Mouse (Mus musculus): ENCODE measurements around the gene Med24.
"Not testable (repeated sequence)": the region's sequence is repeated elsewhere in the genome, so short reads cannot be mapped to it uniquely, and the experiment has no call there.

Gene Med24

DNA sequence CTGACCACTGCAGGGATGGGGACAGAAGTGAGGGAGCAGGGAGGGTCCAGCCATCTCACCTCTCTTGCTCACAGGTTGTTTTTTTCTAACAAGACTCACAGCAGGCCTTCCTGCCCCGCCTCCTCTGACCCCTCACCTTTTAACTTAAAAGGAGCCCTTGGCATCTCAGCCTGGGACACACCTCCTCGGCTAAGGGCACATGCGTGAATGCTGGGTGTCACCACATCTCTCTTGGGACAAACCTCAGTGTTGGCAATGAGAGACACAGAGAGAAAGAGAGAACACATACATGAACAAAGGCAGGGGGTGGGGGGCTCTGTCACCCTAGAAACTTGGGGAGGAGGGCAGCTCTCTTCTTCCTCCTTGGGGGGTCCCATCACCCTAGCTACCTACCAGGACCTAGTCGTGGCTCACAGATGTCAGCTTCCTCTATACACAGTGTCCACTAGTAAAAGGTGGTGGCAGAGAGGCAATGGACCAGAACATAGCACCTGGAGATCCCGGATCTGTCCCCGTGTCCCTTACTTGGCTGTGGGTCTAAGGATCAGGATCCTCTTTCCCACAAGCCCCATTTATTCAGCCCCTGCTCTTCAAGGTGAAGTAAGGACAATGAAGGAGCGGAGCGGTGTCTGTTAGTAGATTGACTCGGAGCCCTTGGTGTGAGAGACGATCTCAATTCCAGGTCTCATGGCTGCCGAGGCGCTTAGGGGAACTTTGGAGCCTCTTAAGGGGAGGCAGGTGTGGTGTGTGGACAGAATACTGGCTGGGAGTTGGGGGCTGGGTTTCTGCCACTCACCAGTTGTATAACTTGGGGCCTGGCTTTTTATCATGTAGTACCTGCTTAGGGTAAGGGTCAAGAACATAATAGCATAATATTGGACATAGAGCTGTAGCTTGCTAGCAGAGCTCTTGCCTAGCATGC lies 17.0 kb upstream of the Med24 start:
- DNase-seq (ENCODE audit: low read depth, low spot score), result no peak

DNA sequence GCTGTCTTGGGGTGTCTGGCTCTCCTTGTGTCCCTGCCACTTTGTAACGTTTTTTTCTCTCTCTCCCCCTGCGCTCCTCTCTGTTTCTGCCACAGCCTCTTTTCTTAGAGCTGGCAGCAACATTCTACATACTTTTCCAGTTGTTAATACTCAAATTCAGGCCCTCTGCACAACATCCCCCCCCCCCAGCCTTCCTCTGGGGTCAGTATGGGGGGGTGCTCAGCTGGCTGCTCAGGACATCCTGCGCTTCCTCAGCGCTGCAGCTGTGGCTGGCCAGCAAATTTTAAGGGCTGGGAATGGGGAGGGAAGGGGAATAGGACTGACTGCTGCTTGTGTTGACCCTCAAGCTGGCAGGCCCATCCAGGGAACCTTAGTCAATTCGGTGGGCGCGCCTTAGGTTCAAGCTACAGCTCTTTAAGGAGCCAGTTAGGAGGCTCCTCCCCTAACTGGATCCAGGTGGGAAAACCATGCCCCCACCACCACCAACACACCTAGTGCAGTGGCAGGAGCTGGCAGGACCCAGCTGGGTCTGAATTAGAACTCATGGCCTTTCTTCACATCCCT lies 15.3 kb upstream of the Med24 start:
- DNase-seq (ENCODE audit: low read depth, low spot score), result no peak

DNA sequence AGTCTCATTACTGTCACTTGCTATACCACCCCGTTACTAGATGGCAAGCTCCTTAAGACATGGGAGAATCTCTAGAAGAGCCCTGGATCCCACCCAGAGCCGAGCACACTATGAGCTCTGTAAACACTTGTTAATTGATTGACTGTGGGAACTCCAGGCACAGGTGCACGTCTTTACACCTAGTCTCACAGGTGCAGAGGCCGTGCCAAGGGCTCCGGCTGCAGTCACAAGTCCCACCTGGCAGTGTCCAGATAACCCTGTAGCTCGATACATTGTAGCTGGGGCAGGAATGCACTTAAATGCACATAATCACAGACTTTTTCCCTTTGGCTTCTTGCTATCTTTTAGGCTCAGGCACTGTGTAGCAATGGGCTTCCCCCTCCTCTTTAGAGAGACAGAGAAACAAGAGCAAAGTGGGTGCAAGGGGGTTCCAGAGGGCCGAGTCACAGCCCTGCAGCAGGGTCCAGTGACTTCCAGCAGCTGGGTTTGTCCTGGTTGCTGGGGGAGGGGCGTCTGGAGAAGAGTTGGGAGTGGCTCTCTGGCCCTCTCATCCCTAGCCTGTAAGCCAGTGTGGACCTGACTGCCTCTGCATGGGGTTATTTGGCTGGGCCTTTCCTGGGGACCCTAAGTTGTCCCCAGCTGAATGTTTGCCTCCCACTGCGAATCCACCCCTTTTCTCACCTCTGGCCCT lies 14.6 kb upstream of the Med24 start:
- DNase-seq (ENCODE audit: low read depth, low spot score), result peak; percentile 48

DNA sequence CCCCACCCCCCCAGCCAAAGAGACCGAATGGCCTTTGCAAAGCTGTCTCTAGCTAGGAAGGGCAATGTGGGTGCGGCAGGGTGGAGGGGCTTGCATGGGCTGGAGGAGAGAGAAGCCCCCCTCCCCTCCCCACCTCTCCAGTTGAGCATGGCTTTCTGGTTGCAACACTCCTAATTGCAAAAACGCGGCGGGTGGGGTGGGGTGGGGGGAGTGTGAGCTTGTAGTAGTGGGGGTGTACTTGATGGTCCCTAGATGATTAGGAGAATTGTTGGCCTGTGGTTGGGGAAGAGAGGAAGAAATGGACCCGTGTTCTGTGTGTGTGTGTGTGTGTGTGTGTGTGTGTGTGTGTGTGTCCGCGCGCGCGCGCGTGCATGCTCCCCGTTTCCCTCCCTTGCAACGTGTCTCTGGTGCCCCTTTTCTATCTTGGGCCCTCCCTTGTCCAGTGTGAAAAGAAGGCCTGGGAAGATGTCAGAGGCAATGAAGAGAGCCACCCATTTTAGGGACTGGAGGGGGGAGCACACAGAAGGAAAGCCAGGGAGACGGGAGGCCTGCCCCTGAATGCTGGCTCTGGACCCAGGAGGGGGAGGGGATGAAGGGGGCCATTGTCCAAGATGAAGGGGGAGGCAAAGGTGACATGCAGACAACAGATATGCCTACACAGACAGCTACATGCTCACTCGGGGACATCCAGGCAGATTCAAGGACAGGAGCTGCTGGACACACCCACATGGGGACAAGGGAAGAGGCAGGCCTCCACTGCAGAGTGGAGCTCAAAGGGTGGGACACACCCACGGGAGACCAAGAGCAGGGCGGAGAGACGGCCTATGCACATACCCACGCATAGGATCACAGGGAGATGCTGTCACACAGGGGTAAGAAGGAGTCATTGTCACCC lies 13.4 kb upstream of the Med24 start:
- peak; percentile 13 for DNase-seq (ENCODE audit: low read depth, low spot score)

DNA sequence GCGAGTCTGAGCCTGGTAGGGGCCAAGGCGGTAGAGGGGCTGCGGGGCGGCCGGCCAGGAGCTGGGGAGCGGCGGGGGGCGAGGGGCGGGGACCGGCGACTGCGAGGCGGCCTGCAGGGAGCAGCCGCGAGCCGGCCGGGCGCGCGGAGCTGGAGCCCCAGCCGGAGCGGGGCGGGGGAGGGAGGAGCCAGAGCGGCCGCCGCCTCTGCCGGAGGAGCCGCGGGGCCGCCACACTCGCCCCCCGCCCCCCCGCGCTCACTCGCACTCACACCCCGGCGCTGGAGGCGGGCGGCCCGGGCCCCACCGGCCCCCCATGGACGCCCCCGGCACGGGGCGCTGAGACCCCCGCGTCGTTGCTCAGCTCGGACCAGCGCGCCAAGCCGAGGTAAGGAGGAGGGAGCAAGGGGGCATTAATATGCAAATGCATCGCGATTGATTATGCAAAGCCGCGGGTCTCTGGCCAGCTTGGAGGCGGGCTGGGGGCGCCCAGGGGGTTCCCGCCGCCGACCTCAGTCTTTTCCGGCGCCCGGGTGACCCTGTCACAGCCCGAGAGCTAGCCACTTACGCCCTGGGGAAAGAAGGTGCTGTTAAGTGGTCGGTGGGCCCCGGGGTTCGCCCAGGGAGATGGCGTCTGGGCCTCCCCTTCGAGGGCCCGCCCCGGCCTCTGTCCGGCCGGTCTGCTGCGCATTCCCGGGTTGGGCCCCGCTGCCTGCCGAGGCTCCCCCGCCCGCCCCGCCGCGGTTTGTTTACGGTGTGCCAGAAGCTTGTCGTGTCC lies 12.6 kb upstream of the Med24 start:
- peak; percentile 58 for DNase-seq (ENCODE audit: low read depth, low spot score)

DNA sequence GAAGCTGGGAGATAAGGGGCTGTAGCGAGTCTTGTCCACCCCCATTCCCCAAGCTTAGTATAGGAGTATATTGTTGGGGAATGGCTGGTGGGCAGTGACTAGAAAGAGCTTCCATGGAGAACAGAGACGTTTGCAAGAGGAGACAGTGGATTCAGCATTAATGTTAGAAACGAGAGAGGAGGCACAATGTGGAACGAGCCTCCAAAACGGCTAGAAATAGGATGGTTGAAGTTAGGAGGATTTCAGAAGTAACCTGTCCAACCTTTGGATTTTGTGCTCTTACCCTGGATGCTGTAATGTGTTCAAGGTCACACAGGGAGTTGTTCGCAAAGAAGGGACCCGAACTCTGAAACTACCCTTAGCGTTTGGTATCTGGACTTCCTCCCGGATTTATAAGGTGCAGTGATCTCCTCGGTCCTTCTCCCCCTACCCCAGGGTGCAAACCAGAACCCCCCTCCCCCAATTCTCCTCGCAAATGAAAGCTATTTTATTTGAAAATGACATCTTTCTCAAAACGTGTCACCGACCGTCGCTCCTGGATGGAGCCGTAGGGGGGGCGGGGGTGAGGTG lies 11.9 kb upstream of the Med24 start:
- peak; percentile 39 for DNase-seq (ENCODE audit: low read depth, low spot score)

DNA sequence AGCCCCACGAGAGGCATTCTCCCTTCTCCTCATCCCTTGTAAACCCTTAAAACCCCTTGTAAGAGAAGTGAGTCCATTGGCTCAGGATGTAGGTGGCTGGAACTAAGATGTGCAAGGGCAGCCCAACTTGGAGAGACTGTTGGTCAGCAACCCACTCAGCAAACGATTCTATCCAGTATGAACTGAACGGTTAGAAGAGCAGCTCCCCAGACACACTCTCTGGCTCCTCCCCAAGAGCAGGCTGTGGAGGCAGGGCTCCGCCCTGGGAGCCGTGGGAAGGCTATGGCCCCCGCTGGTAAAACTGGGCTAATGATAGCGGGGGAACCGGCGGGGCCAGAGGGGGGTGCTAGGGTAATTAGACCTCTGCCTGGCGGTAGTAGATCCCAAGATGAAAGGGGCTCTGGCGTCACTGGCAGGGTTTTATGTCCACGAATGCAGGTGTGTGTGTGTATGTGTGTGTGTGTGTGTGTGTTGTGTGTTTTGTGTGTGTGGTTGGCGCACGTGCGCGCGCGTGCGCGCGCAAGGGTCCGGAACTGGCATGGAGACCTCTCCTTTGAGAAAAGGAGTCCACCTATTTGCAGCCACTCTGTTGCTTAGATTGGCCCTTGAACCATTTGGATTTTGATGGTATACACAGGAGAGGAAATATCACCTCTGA lies 11.3 kb upstream of the Med24 start, which contains the start of gene Thra:
Gene Thra (plus strand): TSS at position 246 of the 658 bp plus-strand sequence.
- peak; percentile 65 for DNase-seq (ENCODE audit: low read depth, low spot score)

DNA sequence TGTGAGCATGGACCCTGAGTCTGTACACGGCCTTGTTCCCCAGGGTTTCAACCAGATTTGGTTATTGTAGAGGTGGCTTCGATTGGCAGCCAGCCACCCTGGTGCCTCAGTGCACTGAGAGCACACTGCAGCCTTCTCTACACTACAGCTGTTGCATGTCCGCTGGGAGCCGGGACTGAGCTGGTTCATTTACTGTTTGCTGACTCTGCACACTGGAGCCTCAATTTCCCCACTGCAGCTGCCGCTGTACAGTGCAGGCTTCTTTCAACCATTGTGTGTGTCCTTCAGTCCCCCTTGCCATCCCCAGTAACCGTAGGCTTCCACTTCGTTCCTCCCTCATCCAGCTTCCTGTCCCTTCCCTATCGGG lies 10.8 kb upstream of the Med24 start:
- DNase-seq (ENCODE audit: low read depth, low spot score), result no peak

DNA sequence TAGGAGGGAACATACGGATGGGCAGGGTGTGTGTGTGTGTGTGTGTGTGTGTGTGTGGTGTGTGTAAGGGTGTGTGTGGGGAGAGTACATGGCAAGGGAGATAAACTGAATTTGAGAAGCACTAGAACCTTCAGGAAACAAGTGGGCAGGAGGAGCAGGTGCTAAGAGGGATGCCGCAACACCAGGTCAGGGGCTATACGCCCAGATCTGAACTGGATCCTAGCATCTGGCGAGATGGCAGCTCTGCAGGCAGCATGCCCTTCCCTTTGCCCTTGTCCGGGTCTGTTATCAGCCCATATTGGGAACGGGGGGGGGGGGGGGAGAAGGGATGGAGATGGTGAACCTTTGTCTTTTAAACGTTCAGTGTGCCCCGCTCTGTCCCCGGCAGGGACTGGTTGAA lies 9.7 kb upstream of the Med24 start:
- no peak for DNase-seq (ENCODE audit: low read depth, low spot score)

DNA sequence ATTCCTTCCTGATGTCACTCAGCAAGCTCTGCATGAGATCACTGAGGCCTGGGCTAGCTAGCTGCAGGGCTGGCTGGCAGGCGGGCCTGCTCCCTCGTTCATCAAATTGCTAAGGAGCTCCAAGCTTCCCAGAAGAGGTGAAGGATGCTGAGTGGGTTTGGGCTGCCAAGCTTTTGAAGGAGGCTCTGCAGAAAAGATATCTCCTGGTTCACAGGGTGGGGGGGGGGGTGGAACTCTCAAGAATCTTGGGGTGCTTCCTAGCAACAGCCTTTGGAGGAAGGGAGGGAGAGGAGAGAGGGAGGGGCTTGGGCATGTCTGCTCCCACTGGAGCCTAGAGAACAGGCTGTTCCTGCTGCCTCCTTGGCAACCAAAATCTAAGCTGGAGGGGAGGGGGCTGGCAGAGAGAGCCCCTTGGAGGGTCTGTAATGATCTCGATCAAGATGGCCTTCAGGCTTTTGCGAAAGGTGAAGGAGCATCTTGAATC lies 9.2 kb upstream of the Med24 start:
- DNase-seq (ENCODE audit: low read depth, low spot score), result no peak

DNA sequence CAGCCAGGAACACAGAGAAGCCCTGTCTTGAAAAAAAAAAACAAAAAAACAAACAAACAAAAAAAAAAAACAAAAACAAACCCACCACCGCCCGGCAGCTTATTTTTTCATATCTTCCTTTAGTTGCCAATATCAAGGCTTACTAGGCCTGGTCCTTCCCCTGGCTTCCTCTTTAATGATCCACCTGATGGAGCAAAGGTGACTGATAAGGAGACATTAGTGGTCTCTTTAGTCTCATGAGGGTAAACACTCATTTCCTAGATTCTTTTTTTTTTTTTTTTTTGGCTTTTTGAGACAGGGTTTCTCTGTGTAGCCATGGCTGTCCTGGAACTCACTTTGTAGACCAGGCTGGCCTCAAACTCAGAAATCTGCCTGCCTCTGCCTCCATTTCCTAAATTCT lies 8.0 kb upstream of the Med24 start:
- DNase-seq (ENCODE audit: low read depth, low spot score), result not testable (repeated sequence)

DNA sequence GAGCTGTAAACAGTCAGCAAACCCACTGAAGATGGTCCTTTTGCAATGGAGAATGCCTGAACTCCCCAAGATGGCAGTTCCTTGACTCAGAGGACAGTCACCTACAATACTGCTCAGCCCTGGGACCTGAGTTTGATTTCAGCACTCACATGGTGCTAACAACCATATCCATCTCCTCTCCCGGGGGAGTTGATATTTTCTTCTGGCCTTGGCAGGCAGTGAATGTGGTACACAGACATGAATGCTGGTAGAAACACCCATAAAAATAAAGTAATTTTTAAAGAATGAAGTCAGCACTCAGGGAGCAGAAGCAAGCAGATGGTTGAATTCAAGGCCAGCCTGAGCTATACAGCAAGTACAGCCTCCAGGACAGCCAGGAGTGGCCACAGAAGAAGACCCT lies 6.9 kb upstream of the Med24 start:
- peak; percentile 67 for DNase-seq (ENCODE audit: low read depth, low spot score)

DNA sequence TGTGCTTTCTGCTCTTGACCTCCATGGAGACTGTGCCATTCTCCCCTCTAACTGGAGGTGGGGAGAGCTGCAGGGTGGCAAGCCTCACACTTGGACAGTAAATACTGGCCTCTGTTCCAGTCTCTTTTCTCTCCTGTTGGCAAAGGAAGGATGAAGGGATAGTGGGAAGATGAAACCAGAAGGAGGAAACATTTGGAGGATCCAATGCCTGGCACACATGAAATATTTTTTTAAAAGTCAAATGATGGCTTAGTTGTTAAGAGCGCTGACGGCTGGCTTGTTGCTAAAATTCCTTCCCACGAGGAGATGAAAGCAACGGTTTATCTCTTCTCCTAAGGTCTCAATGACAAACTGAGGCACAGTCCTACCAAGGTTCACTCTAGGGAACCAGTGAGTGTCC lies 5.9 kb upstream of the Med24 start:
- no peak for DNase-seq (ENCODE audit: low read depth, low spot score)

DNA sequence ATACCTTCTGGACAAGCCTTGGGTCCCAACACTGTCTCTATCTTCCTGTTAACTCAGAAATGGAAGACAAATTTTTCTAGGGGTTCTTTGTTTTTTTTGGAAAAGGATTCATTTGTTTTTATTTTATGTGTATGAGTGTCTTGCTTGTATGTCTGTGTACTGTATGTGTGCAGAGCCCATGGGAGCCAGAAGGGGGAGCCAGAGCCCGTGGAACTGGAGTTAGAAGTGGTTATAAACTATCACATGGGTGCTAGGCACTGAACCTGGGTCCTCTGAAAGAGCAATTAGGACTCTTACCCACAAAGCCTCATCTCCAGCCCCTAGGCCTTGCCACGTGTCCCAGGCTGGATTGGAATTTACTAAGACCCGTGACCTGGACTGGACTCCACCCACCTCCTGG lies 4.8 kb upstream of the Med24 start:
- no peak for DNase-seq (ENCODE audit: low read depth, low spot score)

DNA sequence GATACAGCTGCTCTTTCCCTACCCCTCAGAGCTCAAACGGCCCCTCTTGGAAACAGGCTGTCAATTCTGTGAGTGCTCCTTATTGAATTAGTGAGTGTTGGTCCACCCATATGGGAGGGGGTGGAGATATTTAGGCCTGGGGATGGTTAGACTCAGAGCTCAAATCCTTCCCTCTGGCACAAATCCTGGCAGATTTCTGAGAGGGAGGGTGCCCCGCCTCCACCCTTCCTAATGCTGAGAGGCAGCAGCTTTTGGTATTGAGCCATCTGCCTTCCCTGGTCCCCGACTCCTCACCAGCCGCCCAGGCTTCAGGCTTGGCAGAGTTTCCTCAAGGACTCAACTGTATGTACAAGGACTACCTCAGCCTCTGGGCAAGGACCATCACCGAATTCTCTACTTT lies 1.9 kb upstream of the Med24 start:
- DNase-seq (ENCODE audit: low read depth, low spot score), result peak; percentile 65

DNA sequence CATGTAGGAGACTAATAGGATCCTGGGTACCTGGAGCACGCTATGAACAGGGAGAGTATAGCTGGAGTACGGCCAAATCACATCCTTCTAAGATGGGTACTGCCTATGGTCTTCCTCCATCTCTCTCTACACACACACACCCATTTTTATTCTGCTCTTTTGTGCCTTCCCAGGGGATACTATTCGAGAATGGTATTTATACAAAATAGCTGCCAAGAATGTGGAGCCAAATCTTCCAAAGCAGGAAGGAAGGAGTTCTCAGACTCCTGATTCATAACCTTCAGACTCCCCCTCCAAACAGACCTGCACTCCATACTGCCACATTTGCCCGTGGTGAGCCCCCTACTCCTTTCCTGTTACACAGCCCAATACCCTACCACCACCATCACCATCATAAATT lies 1.5 kb upstream of the Med24 start:
- peak; percentile 68 for DNase-seq (ENCODE audit: low read depth, low spot score)

DNA sequence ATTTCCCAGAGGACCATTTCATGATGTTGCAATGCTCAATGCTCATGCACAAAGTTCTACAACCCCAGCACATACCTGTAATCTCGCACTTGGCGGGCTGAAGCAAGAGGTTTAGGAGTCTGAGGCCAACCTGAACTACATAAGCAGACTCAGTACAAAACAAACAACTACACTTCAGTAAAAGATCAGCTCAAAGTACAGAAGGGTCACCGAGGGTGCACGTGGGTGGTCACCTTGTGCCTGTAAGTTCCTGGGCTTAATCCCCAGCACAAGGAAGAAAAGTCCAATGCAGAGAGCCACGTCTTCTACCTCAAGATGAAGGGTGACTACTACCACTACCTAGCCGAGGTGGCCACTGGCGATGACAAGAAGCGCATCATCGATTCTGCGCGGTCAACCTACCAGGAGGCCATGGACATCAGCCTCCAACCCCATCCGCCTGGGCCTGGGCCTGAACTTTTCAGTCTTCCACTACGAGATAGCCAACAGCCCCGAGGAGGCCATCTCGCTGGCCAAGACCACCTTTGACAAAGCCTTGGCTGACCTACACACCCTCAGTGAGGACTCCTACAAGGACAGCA lies 3.2 kb downstream of the Med24 start:
- no peak for DNase-seq (ENCODE audit: low read depth, low spot score)

DNA sequence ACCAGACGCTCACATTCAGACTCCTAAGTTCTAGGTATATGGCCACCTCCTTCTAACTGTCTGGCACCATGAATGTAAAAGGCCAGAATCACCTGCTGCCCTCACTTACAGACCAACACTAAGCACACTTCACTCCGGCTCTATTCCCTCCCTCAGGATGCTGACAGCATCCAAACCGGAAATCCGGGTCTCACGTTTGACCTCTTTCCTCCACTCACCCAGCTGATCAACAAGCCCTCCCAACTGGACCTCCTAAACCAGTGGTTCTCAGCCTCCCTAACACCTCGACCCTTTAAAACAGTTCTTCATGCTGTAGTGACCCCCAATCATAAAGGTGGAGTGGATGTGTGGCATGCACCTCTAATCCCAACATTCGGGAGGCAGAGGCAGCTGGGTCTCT lies 6.1 kb downstream of the Med24 start:
- DNase-seq (ENCODE audit: low read depth, low spot score), result no peak

DNA sequence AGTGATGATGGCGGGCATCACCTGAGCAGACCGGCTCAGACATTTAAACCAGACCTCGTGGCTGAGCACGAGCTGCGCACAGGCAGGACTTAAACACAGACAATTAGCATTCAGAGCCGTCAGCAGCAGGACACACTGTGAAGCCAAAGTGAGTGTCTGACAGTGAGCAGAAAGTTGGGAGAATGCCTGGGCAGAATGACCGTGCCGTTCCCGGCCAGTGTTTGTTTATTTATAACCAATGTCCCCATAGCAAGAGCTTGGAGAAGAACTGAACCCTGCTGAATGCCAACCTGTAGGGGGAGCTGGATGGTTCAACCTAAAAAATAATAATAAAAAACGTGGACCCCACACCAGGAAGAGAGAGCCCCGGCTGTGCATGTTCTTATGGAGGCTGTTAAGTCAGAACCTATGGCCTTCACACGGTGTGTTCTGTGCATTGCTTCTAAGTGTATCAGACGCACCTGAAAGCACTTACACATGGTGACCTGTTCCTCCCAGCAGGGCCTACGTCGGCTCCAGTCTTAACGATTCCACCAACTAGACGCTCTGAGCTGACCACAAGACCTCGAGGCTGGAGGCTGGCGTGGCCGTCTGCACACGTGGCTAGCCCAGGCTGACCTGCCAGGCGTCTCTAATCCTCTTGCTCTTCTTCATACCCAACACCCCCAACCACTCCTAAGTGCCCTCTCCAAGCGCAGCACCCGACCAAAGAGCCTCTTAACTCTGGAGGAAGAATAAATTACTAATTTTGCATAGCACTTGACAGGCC lies 7.6 kb downstream of the Med24 start:
- peak; percentile 65 for DNase-seq (ENCODE audit: low read depth, low spot score)
